Mouse (Mus musculus): Measurements from ENCODE around the gene Ddx27.

Gene Ddx27

DNA sequence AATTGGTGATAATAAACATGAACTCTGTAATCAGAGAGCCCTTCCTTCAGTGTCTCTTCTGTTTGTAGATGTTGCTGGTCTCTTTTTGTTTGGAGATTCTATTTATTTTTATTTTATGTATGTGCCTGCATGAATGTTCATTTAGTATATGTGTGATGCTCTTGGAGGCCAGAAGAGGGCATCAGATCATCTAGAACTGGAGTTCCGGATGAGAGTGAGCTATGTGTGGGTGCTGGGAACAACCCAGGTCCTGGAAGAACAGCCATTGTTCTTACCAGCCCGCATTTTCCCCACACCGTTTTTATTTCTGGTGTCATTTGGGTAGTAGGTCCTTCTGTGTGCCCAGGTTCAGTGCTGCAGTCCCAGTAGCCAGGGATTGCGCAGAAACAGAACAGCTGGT is 15.5 kb downstream of the Ddx27 start:
- DNase-seq = no peak

DNA sequence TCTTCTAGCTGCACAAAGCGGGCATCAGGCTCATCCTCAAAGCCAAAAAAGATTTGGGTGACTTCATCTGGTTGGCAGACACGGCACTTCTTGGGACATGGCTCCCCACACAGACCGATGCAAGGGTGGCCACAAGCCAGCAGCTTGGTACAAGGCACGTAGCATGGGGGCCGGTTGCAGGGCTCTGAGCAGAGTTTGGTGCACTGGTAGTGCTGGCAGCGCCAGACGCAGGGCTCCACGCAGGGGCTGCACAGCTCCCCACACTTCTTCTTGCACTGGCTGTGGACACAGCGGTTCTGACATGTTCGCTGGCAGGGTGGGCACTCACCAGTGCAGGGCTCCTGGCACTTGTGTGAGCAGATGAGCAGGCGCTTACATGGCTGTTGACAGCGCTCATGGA is 22.7 kb downstream of the Ddx27 start:
- DNase-seq = no peak

DNA sequence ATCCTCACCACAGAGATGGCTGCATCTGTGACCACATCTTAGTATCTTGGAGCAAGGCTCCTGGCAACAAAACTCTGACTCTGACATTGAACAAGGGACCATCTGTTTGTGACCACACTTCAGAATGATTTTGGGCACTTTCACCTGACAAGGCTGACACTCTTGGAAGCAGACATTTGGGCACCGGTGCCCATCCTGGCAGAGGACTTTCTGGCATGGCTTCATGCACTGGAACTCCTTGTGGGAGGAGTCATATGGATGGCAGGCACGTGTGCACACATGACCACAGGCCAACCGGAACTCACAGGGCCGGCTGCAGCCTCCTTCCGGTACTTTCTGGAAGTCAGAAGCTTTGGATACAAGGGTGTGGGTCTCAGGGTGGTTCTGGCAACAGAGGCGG is 23.3 kb downstream of the Ddx27 start:
- peak; percentile 62 for DNase-seq

DNA sequence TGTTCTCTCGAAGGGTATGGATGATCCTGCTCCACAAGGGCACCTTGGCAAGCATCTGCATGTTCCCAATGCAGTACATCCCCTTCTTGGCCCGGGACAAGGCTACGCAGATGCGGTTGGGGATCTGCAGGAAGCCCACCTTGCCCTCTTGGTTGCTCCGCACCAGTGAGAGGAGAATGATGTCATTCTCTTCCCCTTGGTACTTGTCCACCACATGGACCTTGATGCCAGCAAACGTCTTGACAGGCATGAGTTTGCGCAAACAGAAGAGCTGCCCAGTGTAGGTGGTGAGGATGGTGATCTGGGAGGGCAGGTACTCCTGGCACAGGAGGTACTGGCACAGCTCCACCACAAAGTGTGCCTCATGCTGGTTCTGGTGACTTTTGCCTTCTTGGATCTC is 23.7 kb downstream of the Ddx27 start:
- DNase-seq = peak; percentile 32

DNA sequence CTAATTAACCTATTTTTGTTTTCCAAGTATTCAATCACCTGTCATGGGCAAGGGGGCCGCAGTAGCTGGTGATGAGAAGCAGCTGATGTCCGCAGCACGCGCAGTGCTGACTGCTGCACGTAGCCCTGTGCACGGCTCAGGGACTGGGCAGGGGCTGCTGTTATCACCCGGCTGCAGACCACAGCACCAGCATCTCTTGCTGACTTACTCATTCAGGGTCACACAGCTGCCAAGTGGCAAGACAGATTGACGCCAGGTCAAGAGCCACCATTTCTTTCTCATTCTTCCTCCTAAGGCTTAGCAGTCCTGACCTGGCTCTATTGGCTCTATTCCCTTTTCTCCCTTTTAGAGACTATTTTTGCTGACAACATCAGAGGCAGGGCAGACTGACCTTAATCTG is 24.4 kb downstream of the Ddx27 start:
- no peak for DNase-seq

DNA sequence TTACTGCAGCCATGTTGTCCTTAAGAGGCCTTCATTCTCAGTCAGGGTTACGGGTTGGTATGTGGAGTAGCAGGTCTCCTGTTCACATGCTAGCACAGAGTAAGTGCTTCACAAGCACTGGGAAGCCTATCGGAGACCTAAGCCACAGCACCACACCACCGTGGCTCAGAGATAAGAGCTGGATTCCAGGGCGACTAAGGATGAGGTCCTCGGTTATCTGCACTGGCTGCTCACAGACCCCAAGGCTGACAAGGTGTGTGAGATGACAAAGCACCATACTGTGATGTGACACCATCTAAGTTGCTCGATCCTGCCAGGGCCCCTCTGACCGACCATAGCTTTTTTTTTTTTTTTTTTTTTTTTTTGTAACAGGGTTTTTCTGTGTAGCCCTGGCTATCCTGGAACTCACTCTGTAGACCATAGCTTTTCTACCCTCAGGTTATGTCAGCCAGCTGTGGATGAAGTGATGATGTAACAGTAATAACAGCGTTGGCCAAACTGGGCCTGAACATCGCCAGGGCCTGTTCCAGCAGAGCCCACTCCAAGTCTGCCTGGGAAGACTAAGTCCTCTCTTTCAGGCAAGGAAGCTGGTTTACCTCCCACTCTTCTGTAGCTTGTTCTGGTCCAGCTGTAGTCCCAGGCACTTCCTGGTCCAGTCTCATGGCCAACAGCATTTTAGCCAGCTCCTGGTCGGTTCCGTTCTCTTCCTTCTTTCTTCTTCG is 28.6 kb downstream of the Ddx27 start:
- no peak for DNase-seq

DNA sequence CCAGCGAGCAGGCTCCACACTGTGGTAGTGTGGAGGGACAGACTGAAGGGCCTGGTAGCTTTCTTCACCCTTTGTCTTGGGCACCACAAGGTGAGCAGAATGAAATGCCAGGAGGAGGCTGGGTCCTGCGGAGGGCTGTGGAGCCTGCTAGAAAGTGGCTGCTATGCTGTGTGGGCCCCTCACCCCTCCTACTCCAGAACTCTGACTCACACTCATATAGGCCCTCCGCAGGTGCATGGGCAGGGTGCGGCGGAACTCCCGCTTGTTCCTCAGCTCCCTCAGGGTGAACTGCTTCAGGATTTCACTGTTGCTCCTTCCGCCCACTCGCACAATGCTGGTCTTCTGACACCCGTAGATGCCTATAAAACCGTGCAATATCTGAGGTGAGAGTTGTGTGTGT is 33.2 kb downstream of the Ddx27 start:
- no peak for DNase-seq

DNA sequence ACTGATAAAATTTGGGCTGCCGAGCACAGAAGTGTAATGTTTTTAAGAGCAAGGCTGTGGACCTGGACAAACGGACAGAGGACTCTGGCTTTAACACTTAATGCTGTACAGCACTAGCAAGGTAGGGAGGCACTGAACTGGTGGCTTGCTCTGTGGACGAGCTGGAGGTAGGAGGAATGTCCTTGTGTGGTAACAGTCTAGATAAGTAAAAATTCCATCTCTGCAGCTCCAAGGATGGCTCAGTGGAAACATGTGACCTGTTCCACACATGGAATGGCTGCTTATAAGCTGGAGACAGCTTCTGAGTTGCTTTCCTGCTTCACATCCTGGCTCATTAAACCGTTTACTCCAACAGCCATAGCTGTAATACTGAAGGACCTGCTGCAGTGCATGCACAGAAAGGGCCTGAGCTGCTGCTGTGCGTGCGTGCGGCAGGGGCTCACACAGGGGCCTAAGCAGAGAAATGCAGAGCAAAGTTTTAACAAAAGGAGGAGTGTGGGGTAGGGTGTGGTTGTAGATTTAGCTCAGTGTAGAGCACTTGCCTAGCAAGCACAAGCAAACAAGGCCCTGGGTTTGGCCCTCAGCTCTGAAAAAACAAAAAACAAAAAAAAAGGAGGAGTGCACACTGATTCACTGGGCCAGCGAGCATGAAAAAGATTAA is 33.8 kb downstream of the Ddx27 start:
- DNase-seq = no peak

DNA sequence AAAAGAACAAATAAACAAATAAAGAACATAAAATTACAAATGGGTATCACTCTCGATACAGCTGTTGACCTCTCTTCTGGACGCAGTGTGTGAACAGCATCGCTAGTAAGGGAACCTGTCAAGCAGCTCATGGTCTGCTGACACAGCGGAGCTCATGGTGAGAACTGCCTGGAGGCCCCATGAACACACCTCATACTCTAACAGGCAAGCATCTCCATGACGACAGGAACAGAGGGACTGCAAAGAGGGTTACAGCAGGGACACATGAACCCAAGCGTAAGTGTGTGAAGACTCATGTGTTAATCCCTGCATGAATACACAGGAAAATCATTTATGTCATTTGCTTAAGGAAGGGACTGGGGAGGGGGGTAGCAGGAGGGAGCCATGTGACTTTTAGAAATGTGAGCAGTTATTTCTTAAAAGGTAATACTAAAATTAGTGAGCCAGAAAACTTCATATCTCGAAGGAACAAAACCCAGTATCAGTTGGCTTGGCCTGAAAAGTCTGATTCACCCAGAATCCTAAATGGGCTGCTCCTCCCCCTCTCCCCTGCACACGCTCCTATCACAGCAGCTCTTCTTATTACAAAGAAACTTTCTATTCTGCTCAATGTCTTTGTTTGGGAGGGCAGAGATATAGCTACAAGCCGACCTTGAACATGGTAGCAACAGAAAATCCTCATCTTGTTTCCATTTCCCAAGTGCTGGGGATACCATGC is 38.3 kb downstream of the Ddx27 start:
- no peak for DNase-seq

DNA sequence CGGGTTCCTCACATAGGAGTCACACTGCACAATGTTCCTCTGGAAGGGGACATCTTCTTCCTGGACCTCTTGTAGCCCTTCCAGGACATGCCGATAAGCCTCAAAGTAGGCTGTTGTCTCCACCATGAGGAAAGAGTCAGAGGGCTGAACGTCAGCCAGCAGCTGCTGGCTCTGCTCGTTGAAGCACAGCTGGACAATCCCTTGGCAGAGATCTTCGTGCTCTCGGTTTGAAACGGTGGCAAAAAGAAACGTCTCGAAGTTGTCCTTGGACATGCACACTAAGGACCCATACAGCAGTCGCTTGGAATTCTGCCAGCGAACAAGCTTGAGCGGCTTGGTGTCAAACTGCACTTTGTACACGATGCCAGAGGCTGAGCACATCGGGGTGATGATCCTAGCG is 40.4 kb downstream of the Ddx27 start:
- no peak for DNase-seq

DNA sequence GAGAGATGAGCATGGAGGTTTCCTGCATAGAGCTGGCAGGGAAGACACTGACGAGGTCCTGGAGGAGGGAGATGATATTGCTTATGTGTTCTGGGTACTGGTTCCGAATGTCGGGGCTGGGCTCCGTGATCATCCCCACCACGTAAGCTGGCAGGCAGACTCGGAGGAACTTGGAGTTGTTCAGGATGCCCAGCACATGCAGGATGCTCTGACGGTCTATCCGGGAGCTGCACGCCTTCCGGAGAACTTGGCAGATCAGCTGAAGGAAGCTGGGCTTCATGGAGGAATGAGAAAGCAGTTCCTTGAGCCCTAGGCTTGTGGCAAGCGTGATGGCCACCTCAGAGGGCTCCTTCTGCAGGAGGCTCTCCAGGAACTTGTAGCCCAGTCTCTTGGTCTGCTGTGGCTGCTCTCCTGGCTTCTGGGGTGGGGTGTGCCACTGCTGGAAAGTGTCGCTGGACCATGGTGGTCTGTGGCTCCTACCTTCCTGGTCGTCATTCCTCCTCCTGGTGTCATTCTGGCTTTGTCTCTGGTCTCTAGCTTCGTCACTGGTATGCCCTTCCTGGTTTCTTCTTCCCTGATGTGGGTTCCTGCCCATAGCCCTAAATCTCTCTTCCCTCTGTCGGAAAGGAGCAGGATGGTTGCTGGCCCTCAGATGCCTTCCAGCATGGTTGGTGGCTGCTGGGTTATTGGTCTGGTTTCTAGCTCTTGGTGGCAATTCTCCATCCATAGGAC is 41.4 kb downstream of the Ddx27 start:
- no peak for DNase-seq

DNA sequence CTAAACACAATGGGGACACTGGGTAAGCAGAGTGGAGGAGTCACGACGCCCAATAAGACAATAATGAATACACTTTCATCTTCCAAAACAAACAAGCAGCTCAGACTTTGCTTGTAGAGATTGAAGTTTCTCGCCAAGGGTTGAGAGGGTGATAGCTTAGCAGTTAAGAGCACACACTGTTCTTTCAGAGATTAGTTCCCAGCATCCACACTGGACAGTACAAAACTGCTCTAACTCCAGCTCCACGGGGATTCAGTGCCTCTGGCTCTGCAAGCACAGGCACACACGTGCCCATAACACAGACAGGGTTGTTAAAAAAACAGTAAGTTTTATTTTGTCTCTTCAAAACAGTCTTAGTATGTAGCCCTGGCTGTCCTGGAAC is 41.9 kb downstream of the Ddx27 start:
- DNase-seq = no peak

DNA sequence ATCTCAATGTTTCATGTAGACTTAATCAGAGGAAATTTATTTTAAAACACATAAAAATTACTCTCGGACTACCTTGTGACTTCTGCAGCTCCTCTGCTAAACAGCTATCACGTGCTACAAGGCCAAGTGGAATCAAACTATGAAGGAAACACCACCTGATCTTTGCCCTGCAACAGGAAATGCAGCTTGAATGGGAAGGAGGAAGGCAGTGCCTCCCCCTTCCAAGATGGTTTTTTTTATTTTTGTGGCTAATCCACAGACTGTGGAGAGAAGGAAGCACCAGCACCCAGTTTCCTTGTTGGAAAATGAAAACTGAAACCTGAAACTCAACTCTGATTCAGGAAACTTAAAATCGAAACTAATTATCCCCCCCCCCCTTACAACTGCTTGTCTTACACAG is 43.2 kb downstream of the Ddx27 start:
- no peak for DNase-seq

DNA sequence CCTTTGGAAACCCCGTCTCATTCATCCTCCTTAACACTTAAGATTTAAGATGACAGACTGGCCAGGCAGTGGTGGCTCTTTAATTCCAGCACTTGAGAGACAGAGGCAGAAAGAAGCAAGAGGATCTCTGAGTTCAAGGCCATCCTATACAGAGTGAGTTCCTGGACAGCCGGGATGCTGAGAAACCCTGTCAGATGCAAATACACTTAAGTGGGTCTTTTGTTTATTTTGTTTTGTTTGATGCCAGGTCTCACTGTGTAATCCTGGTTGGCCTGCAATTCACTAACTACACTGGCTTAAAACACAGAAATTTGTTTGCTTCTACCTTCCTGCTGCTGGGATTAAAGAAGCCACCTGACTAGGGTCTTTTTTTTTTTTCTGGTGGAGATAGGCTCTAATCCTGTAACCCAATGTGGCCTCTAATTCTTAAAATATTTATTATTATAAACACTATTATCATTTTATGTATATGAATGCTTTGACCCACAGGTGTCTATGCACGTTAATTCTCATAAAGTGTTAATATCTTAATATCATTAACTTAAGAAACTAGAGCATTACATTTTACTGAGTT is 43.9 kb downstream of the Ddx27 start:
- DNase-seq = no peak

DNA sequence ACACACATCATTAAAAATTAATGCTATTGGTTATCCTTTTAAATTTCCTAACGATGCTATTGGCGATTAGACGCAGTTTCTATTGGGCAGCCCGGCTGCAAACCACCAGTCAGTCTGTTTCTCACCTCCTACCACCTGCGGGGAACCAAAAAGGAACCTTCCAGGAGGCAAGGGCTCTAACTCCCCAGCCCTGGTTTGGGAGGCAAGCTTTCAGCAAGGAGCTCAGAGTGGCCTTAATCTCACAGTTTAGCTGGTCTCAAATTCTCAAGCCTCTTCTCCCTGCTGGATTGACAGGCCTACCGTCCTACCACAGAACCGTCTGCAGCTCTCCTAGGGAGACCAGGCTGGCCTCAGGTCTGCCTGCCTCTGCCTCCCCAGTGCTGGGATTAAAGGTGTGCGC is 44.5 kb downstream of the Ddx27 start:
- no peak for DNase-seq

DNA sequence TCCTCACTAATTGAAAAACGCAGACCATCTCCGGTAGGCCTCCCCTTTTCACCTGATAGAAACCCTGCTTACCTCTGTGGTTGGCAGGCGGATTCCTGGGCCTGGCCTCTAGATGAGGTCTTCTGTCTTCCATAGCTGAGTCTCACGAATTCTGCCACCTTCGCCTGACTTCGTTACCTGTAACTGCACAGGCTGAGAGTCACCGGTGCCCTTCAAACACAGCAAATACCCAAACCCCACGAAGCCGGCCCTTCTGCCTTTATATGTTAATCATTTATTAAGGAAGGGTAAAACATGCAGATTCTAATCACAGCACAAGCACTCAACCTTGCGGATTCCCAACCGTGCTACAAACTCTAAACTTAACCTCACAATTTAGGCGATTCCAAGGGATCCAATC is 45.0 kb downstream of the Ddx27 start:
- no peak for DNase-seq

DNA sequence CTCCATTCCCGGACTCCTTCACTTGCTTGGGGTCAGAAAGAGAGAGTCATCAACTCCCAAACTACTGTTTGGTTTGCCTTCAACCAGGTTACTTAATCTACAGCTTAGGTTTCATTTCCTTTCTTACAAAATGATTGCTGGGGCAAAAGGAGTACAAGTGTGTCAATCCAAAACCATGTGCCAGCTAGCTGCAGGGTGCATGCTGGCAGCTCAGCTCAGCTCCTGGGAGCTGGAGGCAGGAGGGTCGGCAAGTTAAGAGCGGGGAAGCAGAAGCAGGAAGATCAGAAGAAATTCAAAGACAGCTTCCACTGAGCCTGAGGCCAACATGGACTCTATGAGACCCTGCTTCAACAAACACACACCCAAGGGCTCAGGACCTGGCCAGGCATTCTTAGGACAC is 45.4 kb downstream of the Ddx27 start:
- DNase-seq = no peak

DNA sequence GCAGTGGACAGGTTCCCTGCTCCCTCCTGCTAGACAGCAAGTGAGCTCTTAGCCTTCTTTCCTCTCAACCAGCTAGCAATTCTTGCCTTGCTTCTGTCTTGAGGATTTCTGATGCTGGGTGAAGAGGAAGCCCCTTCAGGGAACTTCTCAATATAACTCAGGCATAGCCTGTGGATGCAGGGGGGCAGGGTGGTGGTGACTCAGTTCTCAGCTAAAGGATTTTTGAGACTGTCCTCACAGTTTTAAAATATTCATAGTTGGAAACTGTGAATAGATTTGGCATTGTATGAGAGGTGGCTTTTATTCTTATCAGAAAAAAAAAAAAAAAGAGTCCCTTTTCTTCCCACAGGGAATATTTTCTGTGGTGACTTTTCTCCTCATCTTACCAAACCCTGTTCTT is 45.8 kb downstream of the Ddx27 start:
- no peak for DNase-seq

DNA sequence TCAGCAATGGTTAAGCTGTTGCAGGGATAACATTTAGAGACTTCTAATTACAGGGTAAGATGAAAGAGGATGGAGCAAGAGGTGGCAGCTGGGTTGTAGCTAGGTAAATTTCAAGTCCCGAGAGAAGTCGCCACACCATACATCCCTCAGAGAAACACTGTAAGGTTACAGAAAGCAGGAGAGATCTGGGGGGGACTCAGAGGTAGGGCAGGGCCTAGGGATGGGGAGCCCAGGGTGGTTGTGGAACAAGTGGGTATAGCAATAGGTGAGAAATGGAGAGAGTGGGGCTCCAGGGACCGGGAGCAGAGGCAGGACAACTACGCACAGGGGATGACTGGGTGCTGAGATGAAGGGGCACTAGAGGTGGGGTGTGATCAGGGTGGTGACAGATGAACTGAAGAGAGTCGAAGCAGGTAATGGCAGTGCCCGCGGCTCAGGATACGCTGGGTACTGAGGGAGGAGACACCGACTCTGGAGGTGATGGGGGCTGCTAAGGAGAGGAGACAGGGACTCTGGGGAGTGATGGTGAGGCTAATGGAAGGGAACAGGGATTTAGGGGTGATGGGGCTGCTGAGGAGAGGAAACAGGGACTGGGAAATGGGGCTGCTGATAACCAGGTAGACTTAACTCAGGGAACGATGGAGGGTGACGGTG is 46.5 kb downstream of the Ddx27 start:
- DNase-seq = no peak

DNA sequence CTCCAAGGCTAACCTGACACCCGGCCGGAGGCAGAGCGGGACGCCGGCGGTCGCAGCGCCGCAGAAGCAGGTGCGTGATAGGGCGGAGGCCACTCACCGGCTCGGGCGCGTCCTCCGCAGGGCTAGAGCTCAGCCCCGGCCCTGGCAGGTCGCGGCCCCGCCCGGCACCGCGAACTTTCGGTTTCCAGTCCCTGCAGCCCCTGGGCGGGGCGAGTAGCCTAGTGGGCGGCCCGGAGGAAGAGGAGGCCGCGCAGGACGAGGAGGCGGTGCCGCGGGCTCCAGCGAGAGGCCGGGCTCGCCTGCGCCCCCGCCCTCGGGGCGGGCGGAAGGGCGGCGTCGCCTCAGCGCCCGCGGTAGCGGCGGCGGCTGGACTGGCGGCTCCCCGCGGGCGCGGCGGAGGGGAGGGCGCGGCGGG is 47.5 kb downstream of the Ddx27 start:
- DNase-seq = peak; percentile 87

DNA sequence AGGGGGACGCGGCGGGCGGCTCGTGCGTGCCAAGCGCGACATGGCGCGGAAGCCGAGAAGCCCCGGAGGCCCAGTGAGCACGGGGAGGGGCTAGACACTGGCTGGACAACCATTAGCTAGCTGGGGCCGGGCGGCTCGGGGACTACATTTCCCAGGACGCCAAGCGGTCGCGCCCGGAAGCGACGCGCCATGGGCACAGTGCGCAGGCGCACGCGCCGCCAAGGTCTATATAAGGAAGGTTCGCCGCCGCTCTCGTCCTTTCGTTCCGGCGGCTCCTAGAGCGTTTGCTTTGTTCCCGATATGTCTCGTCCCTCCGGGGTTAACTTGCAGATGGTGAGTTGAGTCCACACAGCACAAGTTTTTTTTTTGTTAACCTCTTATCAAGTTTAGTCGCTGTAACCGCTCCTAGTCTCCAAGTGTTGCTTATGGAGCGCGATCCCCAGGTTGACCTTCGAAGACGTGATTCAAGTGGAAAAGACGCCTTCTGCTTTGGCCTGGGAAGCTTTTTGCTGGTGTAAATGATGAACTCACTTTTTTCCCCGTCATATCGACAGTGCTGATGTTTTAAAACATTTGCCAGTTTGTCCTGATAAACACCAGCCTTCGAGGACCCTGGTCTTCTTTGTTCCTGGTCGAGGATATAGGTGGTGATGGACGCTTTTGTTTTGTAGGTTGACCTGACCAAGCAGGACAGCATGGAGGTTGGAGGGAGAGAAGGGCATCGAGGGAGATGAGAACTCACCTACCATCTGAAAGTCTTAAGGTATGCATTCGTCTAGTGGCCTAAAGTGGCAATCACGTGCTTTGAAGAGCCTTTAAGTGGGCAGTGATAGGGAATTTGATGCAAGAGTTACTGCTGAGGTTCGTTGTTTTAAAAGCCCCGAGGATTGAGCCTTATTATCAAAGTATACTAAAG is 48.2 kb downstream of the Ddx27 start, which contains the start of gene Znfx1:
Gene Znfx1 (minus strand): TSS at position 51 of the 916 bp plus-strand sequence.
- peak; percentile 97 for DNase-seq
